Mouse (Mus musculus) gastrocnemius, postnatal 36 days (tissue): ENCODE results near the gene Grin3b. TPM values are rescaled to one million over a fixed set of nuclear protein-coding genes. Genes with fewer than 3 reads are reported as not detected.

ENCODE experiments used
- DNase-seq, 2 experiments: peaks; one replicate each; pipeline ENCODE4 v3.0.0; 2022
- intact Hi-C: fragments of 180-260 bp; cut with DNase I; formaldehyde crosslinking; loops from one replicate; pipeline ENCODE4 v1.15.1; 2025
- total RNA-seq, 2 experiments: library from RNA; stranded (reverse); gene quantifications; 2 replicates each; pipeline ENCODE4 v1.2.3; 2021

Grin3b gene
- total RNA-seq, 2 experiments from 2014 or later, result 0.07 to 0.15 TPM

DNA sequence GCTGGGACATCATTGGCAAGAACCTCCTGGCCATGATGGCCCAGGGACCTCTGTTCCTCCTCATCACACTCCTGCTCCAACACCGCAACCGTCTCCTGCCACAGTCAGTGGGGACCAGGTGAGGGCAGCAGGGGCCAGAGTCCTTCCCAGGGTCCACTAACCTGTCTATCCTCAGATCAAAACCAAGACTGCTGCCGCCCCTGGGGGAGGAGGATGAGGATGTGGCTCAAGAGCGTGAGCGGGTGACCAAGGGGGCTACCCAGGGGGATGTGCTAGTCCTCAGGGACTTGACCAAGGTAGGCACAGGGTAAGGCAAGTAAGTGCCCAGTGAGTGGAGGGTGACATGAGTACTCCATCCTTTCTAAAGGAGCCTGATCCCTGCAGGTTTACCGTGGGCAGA lies 41.2 kb downstream of the Grin3b start:
- intact Hi-C loops, result no loop called here
- DNase-seq, result no peak

DNA sequence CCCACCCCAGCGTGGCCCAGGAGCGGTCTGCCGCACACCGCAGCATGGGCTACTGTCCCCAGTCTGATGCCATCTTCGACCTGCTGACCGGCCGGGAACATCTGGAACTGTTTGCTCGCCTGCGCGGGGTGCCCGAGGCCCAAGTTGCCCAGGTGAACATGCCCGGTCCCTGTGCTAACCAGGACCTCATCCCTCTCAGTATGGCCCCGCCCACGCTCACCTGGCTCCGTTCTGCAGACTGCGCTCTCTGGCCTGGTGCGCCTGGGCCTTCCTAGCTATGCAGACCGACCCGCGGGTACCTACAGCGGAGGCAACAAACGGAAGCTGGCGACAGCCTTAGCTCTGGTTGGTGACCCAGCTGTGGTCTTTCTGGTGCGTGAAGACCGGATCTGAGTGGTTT lies 43.1 kb downstream of the Grin3b start:
- DNase-seq, result no peak
- intact Hi-C loops, result no loop called here

DNA sequence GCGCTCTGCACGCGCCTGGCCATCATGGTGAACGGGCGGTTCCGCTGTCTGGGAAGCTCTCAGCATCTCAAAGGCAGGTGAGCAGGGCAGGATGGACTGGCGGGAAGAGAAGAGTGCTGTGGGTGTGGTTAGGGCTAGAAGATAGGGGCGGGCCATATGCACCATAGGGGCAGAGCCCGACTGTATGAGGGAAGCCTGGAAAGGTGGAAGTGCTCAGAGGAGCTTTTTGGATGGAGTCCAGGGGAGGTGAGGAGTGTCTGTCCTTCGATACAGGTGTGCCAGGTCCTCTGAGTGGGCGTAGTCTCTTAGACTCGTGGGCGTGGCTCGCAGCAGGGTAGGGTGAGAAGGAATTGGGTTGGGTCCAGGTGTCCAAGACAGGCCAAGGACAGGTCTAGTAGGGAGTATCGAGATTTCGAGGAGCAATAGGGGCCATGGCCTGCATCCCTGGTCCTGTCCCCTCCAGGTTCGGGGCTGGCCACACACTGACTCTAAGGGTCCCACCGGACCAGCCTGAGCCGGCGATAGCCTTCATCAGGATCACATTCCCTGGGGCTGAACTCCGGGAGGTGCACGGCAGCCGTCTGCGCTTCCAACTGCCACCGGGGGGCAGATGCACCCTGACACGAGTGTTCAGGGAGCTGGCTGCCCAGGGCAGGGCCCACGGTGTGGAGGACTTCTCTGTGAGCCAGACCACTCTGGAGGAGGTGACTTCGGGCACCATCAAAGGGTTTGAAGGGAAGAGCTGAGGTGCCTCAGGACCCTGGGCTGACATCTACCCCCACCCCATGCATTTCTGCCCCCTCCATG lies 44.2 kb downstream of the Grin3b start:
- no peak for DNase-seq
- intact Hi-C loops, result no loop called here

DNA sequence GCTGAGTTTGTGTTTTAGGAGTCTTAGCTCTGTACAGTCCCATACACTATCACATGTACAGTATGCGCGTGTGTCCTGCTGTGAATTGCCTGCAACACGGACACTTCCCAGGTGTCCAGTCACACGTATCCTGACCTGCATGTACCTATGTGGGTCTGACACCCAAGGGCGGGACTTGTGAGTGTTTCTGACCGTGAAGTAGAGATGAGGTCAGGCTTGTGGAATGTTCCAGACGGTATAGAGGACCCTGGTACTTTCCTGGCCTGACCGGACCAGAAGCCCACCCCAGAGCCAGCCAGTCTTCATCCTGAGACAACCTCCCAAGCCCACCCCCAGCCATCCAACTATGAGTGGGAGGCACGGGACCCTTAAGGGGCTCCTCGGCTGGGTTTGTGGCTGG lies 45.1 kb downstream of the Grin3b start:
- intact Hi-C loops, result no loop called here
- DNase-seq, result no peak

DNA sequence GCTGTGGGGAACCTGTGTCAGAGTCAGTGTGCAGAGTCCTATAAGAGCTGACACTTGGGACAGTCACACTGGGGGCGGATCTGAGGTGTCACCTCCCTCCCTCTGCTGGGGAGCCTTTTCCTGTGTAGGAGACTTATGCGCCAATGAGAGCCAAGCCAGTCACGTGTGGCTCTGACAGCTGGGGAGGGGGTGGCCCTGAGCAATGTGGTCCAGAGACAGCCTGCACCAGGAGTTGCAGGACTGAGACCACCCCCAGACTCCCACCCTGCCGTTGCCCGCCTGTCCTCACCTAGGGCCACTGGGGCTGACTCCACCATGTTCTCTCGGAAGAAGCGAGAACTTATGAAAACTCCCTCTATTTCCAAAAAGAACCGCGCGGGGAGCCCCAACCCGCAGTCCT lies 46.0 kb downstream of the Grin3b start, which contains the start of gene Arhgap45:
Gene Arhgap45, plus strand, starts transcription at position 143 of the 400 bp plus-strand sequence.
- intact Hi-C loops, result no loop called here
- DNase-seq, result no peak

DNA sequence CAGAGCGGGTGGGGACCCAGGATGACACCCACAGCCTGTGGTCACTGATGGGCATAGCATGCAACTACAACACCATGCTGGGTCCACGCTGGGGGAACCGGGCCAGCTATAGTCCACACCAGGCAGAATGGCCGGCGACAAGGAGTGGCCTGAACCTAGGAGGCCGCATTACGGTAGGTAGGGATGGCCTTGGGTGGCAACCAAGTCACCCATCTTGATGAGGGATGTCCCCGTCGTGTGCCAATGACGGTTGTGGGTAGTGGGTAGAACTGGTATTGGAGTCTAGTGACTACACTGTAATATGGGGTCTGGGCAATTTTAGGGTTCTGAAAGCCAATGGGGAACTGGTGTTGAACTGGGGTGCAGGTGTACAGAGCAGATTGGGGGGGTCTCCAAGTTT lies 46.4 kb downstream of the Grin3b start:
- intact Hi-C loops, result no loop called here
- DNase-seq, result no peak

DNA sequence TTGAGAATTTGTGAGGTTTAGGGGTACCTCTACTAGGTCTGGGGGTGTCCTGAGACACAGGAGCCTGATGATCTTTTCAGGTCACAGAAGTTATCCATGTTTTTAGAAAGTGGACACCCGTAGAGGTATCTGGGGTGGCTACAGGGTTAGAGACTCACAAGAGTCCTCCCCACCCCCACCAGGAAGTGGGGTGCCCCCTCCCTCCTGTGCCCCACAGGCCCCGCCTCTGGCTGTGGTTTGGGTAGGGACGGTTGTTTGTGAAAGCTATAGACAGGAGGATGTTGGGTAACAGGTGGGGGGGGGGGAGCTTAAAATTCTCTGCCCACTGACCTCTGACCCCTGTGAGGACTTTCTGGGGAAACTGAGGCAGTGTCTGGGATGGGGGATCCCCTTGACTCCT lies 46.8 kb downstream of the Grin3b start:
- intact Hi-C loops, result no loop called here
- no peak for DNase-seq

DNA sequence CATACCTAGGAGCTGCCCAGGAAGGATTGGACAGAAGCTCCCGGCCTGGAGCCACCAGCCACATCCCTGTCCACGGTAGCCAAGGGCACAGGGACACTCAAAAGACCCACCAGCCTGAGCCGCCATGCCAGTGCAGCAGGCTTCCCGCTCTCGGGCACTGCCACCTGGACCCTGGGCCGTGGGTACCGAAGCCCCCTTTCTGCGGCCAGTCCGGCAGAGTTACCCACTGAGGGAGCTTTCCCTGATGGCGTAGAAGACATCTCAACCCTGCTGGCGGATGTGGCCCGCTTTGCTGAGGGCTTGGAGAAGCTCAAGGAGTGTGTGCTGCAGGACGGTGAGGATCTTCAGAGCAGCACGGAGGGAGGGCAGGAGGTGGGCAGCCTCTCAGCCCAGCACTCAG lies 47.3 kb downstream of the Grin3b start:
- no peak for DNase-seq
- intact Hi-C loops, result no loop called here

DNA sequence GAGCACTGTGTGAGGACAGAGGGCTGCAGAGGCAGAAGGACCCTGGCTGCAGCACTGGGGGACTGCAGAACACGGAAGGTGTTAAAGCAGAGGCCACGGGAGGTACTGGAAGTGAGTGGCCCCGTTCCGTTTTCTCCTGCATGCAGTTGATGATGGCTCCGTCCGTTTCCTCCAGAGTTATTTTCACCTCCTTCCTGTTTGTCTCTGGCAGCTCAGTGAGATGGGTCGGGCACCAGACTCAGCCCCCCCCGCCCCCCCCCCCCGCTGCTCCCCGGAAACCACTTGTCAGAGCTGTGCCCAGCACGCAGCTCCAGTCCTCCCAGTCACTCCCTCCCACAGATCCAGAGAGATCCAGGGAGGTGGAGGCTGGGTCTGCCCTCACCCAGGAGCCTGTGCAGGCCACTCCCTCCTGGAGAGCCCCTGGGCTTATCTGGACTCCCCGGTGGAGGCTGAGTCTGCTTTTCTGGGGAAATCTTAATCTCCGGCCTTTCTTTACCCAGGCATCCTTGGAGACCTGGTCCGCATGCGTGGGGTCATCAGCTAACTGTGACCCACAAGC lies 48.3 kb downstream of the Grin3b start:
- no peak for DNase-seq
- intact Hi-C loops, result no loop called here

DNA sequence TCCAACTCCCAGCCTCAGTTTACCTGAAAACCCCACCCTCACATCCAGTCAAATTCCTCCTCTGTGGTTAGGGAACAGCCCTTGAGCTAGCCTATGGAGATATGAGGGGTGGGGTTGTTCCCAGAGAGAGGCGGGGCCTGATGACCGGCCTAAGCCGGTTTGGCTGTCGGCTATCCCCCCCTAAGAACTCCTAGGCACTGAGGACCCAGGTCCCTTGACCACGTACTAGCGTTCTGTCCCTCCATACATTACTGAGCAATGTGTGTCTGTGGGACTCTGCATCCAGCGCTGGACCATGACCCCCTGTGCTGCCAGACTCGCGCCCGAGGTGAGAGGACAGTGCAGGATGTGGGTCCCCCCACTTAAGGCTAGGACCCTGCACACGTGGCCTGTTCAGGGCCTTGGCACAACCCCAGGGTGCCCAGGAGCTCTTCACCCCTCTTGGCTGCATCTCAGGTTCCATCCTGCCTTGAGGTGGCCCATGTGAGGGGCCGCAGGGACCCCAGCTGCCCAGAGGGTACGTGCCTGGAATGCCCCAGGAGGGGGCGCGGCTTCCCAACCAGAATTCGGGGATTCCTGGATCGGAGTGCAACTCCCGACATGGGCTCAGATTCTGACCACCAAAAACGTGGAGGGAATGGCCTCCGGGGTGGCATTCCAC lies 49.1 kb downstream of the Grin3b start:
- intact Hi-C loops, result no loop called here
- DNase-seq, result no peak

DNA sequence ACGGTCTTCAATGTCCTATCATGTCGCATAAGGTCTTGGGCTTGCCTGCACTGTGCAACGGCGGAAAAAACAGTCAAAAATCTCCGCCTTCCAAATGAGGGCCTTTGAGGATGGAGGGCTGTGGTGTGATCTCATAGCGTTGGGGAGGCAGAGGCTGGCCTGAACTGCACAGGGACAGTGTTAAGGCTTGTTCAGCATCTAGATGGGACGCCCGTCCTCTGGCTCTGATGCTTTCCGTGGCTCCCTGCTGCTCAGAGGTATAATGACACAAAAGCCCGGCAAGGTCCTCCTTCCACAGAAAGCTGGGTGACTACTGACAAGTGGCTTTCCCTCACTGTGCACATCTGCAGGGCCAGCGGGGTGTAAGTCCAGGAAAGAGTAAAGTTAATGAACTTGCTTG lies 49.7 kb downstream of the Grin3b start:
- intact Hi-C loops, result no loop called here
- DNase-seq, result no peak

DNA sequence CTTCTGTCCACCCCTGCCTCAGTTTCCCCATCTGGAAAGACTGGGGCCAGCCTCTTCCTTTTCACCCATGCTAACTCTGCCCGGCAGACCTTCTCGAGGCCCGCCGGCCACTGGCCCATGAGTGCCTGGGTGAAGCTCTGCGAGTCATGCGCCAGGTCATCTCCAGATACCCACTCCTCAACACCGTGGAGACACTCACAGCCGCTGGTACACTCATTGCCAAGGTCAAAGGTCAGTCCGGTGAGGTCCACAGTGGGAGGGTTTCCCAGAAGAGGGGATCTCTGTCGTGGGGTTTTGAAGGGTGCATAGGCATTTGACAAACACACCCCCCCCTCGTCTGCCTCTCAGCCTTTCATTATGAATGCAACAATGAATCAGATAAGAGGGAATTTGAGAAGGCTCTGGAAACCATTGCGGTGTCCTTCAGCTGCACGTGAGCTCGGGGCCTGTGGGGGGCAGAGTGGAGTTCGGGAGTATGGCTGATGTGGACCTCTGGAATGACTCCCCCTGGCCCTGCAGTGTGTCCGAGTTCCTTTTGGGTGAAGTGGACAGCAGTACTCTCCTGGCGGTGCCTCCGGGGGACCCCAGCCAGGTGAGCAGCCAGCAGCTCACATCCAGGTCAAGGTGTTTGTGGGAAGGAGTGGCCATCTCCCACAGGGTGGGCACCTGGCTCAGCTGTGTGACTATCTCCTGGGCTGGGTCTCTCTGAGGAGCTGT lies 50.2 kb downstream of the Grin3b start:
- intact Hi-C loops, result no loop called here
- DNase-seq, result no peak

DNA sequence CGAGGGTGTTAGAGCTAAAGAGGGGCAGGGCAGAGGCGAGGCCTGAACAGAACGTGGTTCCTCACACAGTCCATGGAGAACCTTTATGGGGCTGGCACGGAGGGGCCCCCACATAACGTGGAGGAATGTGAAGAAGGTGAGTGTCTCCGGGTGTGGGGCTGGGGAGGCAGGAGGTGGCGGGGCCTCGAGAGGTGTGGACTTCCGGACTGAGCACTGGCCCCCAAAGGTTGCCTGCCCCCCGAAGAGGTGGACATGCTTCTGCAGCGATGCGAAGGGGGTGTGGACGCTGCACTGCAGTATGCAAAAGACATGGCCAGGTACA lies 50.8 kb downstream of the Grin3b start:
- DNase-seq, result no peak
- intact Hi-C loops, result no loop called here

DNA sequence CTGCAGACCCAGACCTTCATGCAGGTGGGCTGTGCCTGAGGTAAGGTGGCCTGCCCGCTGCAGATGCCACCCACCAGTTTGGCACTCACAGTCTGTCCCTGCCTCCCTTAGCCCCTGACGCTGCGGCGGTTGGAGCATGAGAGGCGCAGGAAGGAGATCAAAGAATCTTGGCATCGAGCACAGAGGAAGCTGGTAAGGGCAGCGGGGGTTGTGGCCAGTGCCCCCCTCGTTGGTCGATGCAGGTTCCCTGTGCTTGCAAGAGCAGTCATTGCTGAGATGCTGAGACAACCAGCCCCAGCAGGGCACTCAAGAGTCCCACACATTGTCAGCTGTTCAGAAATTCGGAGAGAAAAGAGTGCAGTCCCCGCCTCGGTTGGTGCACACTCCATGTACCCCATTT lies 51.6 kb downstream of the Grin3b start:
- intact Hi-C loops, result no loop called here
- no peak for DNase-seq

DNA sequence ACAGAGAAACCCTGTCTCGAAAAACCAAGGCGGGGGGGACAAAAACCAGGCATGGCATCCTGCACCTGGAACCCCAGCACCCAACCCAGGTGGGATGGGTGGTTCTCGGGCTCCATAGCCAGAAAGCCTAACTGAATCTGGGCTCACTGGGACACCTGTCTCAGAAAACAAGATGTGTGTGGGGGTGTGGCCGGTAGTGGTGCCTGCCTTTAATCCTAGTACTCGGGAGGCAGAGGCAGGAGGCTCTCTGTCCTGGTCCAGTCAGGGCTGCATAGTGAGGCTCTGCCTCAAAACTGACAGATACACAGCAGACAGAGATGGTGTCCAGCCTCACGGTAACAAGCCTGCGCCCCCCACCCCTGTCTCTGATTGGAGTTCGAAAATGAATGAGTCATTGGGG lies 52.3 kb downstream of the Grin3b start:
- no peak for DNase-seq
- intact Hi-C loops, result no loop called here

DNA sequence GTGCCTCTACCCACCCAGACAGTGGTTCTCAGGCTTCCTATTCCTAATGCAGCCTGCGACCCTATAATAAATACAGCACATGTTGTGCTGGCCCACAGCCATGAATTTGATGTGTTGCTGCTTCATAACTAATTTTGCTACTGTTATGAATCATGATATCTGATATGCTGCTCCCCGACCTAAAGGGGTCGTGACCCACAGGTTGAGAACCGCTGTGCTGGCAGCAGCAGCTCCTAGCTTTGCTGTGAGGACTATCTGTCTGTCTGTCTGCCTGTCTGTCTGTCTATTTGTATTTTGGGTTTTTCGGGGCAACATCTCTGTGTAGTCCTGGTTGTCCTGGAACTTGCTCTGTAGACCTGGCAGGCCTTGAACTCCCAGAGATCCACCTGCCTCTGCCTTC lies 53.2 kb downstream of the Grin3b start:
- intact Hi-C loops, result no loop called here
- DNase-seq, result no peak

DNA sequence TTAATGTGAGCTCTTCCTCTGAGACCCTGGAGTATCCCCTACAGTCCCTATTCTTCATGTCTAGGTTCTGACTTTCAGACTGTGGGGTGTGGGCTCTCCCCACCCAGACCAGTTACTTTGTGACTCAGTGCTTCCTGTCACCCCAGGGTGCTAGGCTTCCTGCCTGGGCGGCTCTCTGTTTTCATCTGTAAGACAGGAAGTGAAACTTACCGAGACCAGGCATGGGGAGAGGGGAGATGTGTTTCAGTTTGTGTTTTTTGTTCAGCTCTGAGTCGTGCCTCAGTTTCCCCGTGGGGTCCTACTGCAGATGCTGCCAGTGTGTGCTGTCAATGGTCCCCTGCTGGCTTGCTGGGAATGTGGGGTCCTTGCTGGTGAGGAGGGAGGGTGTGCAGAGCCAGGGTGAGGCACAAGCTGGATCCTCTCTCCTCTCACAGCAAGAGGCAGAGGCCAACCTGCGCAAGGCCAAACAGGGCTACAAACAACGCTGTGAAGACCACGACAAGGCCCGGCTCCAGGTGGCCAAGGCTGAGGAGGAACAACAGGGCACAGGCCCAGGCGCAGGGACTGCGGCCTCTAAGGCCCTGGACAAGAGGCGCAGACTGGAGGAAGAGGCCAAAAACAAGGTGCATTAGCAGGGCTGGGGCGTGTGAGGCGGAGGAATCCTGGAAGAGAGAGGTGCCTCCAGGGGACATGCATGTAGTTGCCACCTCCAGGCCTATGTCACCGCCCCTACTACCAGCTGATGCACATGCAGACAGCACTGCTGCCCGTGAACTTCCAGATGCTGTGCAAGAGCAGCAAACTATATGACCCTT lies 53.9 kb downstream of the Grin3b start:
- intact Hi-C loops, result no loop called here
- no peak for DNase-seq

DNA sequence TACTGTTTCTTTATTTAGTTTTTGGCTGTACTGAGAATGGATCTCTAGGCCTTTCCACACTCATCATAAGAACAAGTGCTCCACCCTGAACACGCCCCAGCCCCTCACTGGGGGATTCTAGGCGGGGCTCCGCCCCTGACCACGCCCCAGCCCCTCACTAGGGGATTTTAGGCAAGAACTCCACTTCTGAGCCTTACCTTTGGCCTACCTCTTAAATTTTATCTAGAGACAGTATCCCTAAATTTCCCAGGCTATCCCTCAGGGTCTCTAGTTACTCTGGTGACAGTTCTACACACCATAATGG lies 54.5 kb downstream of the Grin3b start:
- no peak for DNase-seq
- intact Hi-C loops, result no loop called here

DNA sequence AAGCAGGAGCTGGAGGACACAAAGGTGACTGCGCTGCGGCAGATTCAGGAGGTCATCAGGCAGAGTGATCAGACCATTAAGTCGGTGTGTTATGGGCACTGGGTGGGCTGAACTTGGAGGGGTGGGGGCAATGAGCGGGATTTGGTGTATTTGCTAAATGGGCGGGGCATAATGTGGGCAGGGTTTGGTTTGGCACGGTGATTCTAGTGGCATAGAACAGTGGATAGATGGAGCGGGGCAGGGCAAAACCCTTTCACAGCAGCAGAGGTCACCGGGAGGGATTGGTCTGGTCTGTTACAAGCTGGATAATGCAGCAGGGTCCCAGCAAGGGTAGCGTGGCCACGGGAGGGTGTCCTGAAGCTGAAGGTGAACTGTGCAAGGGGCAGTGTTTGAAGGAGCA lies 54.9 kb downstream of the Grin3b start:
- DNase-seq, result no peak

DNA sequence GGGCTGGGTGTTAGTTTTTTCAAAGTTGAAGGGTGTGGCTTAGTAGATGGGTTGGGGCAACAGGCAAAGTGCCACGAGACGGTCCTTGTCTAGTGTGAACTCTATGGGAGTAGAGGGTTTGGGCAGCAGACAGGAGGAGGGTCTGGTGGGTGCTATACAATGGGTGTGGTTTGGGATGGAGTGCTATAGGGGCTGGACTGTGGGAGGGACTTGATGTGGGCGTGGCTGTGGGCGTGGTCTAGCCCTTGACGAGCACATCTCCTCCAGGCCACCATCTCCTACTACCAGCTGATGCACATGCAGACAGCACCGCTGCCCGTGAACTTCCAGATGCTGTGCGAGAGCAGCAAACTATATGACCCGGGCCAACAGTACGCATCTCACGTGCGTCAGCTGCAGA lies 55.4 kb downstream of the Grin3b start:
- no peak for DNase-seq
- intact Hi-C loops, result no loop called here

More for the DNA sequence above, 54.9 kb downstream of the Grin3b start:
- intact Hi-C loops, result no loop called here
